Mouse (Mus musculus) A20 (cell line): Measurements from ENCODE around the gene Enpep.

Experiments
- DNase-seq: peaks from one replicate; pipeline ENCODE4 v3.0.0-alpha.2; 2011; ENCODE audit warnings: low read depth, low spot score

Enpep gene

DNA sequence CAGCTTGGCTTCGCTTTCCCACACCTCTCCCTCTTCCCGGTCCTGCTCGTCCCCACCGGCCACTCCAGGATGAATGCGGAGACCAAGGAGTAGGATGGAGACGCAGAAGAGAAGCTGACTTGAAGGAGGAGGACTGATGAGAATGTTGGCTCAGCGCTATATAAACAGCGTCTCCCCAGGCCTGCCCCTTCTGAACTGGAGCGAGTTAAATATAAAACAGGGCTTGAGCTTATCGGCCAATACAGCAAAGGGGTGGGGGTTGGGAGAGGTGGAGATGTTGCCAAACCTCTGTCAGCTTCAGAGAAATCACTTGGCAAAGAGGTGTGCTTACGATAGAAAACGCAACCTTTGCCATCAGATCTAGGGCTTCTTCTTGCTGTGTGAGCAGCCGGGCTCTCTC, at the start of gene Enpep:
TSS of gene Enpep (minus strand) at position 135 of the 400 bp plus-strand sequence.
- no peak for DNase-seq

DNA sequence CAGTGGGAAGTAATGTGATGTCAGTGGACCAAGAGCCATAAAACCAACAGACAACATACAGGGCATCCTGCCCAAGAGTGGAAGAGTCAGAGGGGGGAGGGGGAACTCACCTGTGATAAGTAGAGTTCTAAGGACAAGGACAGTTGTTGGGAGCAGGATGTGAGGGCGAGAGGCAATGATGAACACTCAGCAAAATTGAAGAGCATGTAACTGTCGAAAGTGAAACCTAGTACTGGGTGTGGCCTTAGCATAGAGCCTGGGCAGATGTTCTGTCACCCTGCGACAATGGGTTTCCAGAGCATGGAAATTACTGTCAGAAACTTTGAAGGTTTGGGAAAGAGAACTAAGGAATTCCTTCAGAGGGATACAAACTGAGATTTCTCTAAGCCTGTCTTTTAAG, 46.6 kb upstream of the Enpep start:
- DNase-seq = no peak

DNA sequence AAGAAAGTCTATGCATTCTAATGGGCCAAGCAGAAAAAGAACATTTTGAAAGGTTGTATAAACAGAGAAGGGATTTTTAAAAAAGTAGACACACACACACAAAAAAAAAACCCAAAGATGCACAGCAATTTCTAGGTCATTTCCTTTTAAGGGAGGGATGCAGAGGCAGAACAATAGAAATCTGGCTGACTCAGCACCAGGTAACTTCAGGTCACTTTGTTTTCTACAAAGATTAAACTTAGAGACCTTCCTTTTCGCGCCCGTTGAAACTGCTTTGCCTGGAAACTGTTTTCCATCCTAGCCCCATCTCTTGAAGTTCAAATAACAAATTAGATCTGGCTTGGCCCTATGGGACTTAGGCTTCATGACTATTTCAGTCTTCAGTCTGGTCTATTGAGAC, 42.6 kb upstream of the Enpep start:
- DNase-seq = no peak

DNA sequence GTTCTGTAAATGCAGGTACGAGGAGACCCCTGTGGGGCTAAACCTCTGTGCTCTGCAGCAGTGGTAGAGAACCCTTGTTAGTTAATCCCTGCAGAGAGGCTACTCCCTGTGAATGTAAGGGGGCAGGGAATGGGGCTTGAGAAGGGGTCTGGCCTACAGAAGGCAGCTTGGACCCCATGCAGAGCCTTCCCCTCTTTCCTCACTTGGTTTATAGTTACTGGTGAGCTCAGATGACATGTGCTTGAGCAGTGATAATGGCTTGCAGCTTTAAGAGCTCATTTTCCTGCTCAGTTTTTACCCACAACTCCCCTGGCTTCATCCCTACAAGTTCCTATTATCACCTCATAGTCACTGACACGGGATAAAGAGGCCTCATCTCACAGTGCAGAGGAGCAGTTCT, 40.6 kb upstream of the Enpep start:
- DNase-seq = no peak

DNA sequence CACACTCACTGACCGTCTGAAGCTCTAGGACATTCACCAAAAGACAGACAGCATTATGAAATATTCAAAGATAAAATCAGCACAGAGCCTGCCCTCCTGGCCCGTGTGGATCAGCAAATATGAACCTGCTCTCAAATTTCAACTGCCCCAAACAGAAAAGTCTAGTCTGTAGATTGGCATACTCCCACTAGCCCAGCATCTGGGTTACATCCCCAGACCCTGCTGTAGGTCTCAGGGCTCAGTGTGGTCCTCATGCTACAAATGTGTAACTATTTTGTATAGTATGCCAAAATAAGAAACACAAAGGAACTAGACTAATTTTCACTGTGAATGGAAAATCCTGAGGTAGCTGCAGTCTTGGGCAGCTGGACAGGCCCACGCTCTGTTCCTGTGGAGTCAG, 37.0 kb upstream of the Enpep start:
- no peak for DNase-seq

DNA sequence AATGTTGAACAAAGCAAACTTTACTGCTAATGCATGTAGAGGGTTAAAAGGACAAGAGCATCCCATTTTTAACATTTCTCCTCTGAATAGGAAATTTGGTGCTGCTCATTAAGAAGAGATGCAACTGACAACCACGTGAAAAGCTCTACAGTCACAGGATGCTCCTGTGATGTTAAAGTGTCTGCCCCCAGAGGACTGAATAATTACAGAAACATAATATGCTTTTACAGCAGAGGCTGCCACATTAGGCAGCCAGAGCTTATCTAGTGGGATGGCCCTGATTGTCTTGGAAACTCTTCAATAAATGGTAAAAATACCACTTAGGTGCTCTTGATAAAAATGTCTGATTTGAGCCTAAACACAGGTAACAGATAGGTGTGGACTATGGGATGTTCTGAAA, 33.4 kb upstream of the Enpep start:
- DNase-seq = no peak

DNA sequence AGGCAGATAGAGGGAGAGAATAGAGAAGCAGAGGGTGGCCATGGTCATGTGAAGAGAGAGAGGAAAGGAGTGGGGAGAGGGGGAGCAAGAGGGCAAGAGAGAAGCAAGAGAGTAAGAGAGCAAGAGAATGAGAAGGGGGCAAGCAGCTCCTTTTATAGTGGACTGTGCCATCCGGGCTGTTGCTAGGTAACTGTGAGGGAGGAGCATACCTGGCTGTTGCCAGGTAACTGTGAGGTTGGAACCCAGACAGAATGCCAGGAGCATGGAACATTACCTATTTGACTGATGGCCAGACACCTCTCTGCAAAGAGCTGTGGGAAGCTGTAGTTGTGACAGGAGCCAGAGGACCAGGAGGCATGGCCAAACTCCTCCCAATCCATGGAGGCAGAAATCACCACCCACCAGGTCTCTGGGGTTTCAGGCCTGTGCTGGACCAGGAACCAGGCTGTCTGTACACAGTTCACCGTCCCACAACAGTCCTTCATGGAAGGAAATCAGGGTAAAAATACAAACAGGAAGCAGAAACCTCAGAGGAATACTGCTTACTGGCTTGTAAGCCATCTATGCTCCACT, 32.4 kb upstream of the Enpep start:
- DNase-seq = no peak

DNA sequence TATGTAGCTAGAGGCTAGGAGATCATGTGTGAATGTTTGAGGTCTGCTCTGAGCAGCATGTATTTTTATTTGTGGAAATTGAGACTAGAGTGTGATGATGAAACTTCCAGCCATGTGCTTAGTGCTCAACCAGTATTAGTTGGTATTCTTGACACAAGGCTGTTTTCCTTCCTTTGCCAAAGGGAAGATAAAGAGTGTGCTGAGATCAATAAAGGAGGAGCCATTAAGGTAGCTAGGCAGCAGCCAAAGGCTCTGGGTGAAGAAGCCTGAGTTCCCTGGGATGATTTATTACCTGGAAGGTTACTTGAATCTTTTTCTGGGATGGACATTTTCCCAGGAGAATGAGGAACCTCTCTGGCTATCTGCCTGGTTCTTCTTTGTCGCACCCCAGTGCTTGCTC, 30.9 kb upstream of the Enpep start:
- no peak for DNase-seq

DNA sequence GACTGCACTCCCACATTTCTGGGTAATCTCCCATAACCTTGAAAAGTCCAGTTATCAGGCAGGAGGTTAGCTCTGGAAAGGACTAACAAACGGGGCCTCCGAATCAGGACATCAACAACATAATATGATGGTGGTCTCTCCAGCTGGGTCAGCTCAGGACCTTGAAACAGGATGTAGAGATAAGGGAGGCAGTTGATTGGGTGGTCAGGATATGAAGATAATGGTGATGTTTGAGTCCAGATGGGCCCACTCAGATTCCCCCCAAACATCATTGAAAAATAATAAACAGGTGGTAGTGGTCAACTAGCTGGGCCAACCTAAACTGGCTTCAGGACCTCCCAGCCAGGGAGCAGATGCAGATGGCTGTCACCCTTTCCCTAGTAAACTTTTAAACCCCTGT, 25.6 kb upstream of the Enpep start:
- DNase-seq = no peak

DNA sequence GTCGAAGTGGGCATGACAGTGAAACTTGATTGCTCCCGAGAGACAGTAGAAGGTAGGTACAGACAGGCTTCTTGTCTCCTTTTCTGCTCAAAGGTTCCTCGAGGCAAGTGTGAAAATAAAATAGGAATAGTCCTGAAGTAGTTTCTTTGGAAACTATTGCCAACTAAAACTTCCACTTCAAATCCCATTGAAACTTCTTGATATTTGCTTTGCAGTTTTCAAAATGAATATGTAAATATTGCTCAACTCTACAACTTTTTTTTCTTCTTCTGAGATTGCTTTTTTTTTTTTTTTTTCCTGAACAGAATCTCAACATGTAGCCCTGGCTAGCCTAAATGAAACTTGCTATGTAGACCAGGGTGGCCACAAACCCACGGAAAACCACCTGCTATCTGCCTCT, 21.4 kb upstream of the Enpep start:
- DNase-seq = no peak

DNA sequence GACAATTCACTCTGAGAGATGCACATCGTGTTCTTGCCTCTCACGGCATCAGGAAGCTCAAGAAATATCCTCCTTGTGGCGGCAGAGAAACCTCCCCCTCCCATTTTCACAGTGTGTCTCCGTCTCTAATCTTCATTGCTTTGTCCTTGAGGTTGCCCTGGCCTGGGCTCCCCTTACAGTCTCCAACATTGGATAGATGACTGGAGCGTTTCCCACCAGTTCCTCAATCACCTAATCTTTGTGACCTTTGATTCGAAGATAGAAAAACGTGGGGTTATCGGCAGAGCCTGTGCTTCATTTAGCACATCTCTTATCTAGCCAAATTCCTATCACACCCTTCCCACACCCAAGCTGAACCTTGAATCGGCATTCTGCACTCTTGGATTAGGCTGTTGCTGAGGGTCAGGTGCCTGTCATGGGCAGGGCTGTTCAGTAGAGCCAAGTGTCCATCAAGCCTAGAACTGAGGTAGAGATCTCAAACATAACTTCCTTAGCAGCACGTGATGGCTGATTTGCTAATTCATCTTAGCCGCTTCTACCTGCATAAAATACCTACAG, 18.9 kb upstream of the Enpep start:
- no peak for DNase-seq

DNA sequence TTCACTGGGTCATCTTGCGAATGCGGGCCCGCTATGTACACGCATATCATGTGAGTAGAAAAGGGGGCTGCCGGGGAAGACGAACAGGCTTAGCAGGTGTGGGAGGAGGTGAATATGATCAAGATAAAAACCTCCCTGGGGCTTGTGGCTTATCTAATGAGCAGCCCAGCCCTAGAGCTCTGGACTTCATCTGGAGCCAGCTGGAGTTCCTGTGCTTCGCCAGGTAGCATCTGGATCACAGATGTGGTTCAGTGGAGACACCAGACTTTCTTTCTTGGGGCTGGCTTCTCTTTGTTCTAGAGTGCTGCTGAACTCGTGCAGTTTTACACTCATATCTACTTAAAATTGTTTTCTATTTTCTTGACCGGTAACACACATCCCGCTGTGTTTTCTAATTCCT, 14.8 kb upstream of the Enpep start:
- no peak for DNase-seq

DNA sequence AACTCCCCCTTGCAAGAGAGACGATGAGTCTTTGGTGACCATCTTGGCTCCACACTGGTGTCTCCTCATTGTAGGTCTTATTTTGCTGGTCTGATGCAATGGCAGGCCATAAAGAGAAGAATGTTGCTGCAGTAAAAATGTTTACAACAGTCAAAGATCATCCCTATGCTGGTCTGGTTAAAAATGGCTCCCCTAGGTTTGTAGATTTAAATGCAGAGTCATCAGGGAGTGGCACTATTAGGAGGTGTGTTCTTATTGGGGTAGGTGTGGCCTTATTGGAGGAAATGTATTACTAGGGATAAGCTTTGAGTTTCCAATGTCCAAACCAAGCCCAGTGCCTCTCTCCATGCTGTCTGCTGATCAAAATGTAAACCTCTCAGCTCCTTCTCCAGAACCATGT, 10.2 kb upstream of the Enpep start:
- no peak for DNase-seq

DNA sequence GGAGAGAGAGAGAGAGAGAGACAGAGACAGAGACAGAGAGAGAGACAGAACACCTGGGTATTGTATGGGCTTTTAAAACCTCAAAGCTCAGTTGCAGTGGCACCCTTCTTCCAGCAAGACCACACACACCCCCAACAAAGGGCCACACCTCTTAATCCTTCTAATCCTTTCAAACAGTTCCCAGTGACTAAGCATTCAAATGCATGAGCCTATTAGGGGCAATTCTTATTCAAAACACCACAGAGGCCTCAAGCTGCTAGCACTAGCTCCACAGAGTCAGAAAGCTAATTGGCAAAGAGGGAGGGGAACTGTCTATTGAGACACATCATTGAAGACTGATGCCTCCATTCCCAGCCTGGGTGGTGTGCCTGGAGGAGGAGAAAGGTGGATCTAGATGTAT, 8.5 kb upstream of the Enpep start:
- DNase-seq = no peak

DNA sequence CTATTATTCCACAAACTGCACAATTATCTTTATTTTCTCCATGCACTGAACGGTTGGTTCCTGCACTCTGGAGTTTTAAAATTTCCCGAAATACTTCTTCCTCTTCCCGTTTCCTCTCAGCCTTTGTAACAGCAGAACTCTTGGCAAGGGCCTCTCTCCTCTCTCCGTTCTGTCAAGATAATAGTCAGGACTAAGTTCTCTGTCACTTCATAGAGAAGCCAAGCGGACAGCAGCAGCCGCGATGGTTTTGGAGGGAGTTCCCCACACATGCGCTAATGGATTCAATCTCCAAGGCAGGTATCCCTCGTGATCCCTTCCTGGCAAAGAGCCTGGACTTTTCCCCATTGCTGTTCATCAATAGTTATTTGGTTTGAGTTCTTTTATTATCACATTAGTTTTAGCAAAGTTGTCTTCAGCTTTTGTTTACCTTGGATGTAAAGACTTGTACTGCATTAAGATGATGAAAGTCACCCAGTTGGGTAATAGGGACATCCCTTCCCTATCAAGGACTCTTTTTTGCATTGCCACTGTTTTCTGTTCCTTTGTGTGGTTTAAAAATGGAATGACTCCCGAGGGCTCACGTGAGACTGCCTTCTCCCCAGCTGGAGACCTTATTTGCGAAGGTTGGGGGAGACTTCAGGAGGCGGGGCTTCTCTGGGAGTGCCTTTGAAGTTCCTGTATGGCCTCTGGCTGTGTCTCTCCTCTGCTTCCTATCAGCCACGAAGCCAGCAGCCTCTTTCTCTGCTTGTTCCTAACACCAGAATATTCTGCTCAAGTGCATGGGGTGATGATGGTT, 6.0 kb upstream of the Enpep start:
- no peak for DNase-seq

DNA sequence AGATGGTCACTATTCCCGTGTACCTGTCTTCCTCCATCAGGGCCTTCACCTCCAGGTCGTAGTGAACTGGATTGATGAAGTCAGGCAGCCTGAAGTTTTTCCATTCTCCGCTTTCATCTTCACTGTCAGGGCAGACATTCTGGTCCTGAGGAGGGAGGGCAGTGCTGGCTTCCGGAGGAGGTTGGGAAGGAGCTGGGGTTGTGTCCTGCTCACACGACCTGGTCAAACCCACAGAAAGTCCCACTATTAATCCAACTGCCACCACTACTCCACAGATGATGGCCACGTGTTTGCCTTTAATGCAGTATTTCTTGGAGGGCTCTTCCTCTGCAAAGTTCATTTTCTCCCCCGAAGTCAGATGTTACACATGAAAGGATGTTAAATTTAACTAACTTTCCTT, 378 bp downstream of the Enpep start:
- DNase-seq = no peak

DNA sequence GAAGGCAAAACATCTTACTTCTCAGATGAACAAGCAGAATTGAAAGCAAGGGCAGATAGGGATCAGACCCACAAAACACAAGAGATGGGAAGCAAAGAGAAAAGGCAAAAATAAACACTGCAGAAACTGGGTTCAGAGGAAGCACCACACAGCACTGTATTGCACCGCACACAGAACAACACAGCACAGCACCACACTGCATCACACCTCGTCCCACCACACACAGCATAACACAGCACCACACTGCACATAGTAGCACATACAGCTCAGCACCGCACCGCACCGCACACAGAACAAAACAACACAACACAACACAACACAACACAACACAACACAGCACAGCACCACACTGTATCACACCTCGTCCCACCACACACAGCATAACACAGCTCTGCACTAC, 1.1 kb downstream of the Enpep start:
- DNase-seq = no peak

DNA sequence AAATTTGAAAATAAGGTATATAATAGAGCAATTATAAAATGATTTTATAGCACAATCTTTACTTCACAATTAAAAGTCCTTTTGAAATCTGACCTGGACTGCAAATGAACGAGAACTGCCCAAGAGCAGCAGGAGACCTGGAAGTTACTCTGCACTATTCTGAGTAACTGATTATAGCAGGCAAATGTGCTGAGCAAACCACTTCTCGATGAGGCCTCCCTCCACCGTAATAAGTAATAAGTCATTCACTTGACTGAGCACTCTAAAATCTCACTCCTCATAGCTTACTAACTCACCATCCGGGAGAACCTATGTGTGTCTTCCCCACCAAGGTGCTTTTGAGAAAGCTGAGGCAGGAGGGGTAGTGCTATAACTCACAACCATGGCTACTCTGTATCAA, 4.5 kb downstream of the Enpep start:
- no peak for DNase-seq

DNA sequence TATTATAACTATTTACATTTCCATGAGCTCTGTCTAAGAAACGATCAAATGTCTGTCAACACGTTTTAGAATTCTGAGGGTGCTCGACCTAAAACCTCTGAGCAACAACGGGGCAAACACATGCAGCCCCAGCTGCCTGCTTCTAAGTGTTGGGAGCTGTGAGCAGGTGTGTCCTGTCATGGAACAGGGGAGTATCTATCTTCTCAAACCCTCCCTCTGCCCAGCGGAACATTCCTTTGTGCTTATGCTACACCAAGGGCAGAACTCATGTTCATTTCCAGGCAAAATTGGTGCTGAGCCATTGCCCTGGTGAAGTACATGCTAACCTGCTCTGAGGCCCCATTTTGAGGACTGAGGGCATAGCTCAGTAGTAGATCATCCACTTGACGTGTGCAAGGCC, 10.9 kb downstream of the Enpep start:
- no peak for DNase-seq

DNA sequence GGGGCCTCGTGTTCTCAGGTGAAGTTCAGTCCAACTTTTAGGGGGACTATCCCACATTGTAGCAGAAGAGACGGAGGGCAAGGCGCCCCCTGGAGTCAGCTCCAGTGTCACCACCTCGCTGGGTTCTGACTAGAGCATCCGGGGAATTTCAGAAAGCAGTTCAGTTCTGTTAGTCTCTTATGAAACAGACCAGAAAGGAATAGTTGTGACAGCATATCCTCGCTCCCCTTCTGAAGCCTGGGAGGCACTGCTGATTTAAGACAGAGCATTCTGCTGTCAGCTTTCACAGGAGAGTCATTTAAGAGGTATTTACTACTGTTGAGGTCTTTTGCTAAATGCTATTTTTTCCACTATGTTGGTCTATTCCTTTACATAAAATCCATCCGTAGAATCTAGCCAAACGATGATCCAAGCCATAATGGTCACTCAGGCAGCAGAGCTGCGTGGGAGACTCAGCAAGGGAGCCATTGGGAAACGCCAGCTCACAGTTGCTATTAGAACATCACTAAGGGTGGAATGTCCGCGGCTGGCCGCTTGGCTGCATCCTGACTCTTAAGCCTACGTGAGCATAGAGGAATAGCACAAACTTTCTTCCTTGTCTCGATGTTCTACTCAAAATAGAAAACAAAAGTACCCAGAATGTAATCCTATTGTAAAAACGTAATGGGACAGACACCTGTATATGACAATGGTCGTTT, 15.3 kb downstream of the Enpep start:
- no peak for DNase-seq

DNA sequence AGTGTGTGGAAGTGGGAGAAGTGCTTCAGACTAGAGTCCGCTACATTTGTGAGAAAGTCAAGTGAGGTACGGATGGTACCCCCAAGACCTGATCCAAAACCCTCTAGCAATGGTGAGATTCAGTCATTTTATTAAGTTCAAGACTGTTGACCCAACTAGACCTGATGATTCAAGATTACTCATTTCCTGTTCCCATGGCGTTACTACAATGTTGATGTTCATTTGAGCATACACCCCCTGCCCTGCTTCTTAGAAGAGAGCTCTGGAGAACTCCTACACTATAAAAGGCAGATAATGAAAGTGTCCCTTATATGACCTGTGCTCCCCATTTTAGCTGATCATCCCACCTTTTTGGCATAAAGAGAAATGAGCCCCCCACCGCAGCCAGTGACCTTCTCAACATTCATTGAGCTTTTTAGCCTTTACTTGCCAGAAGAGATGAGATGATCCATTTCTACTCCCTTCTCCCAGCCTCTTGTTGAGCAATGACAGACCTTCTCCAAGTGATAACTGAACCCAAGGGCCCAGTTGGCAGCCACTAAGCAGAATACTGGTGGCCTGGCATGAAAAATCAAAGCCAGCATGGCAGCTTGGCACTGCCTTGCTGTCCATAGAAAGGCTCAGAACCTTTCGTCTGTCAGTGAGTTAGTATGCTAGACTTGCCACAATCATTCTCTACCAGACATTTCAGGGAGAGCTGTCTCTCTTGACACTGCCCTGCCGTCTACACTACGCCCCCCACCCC, 18.7 kb downstream of the Enpep start:
- DNase-seq = no peak

DNA sequence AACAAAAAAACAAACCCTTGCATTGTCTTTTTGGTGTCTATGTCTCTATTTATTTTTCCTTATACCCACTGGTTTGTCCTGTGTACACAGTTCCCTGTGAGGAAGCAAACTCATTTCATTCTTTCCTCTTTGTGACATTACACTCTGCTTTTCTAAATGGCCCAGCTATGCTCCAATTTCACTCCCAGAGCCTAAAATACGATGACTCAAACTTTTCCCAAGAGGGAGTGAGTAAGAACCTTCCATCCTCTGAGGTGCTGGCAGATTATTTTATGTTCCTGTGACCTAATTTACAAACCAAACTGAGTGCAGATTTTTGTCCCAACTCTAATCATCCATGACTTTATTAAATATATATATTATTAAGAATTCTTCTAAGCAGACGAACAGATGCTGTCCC, 19.3 kb downstream of the Enpep start:
- no peak for DNase-seq
